Mouse (Mus musculus) monocyte, adult 5-6 weeks (primary cell): Measurements from ENCODE around the gene Gm10840. TPM values are rescaled to one million over a fixed set of nuclear protein-coding genes. Genes with fewer than 3 reads are reported as not detected.
"Not testable (repeated sequence)": the region's sequence is repeated elsewhere in the genome, so short reads cannot be mapped to it uniquely, and the experiment has no call there.

ENCODE experiments used
- ATAC-seq: fragments of 153-309, 156-312 bp; replicated peaks from 2 replicates; pipeline ENCODE4 v1.8.0; 2017; ENCODE audit warnings: mild to moderate bottlenecking; ENCODE audit not compliant: low TSS enrichment, insufficient number of reproducible peaks, severe bottlenecking, poor library complexity, low FRiP score
- total RNA-seq: library from RNA; stranded (forward); fragments of 200-1000, 200-491, 200-594 nt; gene quantifications from 3 replicates; pipeline ENCODE4 v1.2.3, GENCODE M21; 2017

The Gm10840 gene
- total RNA-seq, result not detected in 3 replicates

DNA sequence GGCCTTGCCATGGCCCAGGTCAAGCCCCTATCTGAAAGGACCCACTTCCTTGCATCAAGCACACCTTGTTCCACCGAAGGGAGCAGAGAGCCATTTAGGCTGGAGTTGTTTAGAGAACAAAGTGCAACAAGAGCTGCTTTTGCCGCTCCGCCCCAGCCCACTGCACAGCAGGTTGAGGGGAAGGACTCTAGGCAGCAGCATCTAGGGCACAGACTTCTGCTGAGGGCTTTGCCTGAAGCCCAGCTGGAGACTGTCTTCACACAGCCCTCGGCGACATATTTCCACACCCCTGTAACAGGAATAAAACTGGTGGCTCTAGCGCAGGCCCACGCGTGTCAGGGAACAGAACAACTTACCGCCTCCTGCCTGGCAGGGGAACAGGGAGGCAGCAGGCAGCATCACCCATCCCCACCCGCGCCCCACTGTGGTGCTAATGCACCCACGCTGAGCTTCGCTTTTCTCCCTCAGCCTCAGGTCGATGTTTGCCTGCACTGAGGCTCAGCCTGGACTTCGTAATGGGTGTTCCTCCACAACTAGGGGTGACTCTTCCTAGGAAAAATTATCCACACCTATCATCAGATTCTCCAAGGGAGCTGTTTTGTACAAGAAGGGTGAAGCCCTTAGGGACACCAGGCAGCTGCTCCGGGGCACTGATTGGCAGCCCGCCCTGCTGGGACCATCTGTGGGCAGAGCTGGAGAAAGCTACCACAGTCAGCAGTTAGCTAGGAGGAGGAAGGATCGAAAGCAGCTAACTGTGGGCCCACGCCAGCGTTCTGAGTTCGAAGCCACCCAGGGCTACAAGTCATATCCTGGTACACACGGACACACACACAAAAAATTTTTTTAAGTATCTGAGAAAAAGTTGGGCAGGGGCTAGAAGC is at the start of gene Gm10840, which contains the start of gene Limd2:
Gene Gm10840, plus strand, starts transcription at position 10 of the 881 bp plus-strand sequence.
Gene Limd2, minus strand, starts transcription at position 20 of the 881 bp plus-strand sequence.
- 0 out of 2 replicates have a peak, but pooled peaks have one; percentile 2 for ATAC-seq

DNA sequence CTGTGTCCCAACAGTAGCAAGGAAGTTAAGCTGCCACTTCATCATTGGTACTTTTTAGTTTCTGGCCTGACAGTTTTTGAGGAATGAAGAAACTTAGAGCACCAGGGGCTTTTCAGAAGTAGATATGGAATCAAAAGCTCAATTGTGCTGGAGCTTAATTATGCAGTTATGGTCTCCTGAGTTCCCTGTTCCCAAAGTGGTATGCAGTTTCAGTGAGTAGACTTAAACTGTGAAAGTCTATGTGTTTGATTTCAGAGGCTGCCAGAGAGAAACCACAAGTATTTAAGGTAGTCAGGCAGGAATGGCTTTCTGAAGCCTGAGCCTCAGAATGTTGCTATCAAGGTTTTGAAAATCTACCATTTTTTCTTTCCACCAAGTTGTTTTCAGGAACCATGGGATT is 49.0 kb upstream of the Gm10840 start:
- ATAC-seq, result no peak

DNA sequence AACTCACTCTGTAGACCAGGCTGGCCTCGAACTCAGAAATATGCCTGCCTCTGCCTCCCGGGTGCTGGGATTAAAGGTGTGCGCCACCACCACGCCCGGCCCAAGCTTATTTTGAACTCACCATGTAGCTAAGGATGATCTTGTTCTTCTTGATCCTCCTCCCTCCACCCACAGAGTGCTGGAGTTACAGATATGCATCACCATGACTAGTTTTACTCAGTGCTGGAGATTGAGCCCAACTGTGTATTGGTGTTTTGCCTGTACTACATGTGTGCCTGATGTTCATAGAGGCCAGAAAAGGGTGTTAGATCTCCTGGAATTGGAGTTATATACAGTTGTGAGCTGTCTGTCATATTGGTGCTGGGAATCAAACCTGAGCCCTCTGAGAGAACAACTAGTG is 38.4 kb upstream of the Gm10840 start:
- 0 out of 2 replicates have a peak, but pooled peaks have one; percentile 27 for ATAC-seq

DNA sequence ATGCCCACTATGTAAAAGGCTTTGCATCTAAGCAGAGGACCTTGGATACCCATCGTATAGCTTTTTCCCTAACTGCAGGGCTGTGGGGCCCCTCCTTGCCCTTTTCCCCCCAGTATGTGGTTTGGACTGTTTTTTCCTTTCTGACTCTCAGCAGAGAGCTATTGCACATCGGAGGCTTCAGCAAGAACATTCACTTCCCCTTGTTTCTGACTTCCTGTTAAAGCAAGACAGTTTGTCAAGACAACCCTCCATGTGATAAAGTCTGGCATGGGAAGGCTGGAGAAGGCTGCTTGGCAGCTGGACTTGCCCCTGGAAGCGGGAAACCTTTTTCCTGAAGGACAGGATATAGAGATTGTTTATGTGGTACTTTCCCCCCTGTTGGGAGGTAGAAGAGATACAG is 37.9 kb upstream of the Gm10840 start:
- peak; percentile 96 for ATAC-seq

DNA sequence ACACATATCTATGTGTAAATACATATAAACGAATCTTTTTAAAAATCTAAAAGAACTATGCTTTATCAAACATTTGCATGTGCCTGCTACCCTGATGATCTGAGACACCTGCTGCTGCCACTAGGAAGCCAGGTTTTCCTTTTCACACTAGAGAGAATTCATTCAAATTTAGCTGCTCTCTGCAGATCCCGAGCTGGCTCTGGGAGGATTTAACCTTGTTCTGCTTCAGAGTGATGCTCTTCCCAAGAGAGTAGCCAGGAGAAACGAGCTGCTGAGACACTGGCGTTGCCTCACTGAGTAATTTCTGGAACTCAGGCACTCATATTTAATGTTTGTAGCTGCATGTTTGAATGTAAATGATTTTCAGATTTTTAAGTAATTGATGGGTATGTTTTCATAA is 35.9 kb upstream of the Gm10840 start:
- no peak for ATAC-seq

DNA sequence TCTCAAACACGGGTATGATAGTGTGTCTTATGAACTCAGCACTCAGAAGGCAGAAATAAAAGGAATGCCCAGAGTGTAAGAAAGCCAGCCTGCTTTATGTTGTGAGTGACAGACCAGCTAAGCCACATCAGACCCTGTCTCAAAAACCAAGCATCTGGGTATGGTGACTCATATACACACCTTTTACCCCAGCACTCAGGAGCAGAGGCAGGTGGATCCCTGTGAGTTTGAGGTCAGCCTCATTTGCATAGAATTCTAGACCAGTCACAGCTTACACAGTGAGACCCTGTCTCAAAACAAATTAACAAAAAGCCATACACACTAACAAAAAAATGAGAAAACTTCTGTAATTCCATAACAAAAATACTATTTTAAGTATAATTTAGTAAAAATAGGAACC is 34.8 kb upstream of the Gm10840 start:
- ATAC-seq, result no peak

DNA sequence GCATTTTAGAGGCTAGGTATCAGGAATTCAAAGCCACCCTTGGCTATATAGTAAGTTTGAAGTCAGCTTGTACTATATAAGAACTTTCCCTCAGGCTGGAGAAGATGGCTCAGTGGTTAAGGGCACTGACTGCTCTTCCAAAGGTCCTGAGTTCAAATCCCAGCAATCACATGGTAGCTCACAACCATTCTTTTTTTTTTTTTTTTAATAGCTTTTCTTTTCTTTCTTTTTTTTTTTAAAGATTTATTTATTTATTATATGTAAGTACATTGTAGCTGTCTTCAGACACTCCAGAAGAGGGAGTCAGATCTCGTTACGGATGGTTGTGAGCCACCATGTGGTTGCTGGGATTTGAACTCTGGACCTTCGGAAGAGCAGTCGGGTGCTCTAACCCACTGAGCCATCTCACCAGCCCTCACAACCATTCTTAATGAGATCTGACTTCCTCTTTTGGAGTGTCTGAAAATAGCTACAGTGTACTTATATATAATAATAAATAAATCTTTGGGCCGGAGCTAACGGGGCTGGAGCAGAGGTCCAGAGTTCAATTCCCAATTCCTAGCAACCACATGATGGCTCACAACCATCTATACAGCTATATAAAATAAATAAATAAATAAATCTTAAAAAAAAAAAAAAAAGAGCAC is 33.8 kb upstream of the Gm10840 start:
- not testable (repeated sequence) for ATAC-seq

DNA sequence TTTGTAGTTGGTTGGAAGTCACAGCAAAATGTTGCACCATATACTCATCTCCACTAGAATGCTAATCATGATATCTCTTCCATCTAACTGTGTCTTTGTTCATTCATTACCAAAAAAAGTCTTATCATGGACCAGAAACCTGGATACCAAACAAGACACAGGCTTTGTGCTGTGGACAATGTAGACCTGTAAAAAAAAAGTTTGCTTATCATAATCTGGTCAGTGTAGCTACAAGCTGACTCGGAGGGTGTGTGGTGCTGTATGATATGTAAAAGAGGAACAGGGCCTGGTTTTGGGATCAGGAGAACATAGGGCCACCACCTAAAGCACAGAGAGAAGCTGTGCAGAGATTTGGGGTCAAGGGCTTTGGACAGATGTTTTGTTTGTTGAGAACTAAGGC is 31.2 kb upstream of the Gm10840 start:
- no peak for ATAC-seq

DNA sequence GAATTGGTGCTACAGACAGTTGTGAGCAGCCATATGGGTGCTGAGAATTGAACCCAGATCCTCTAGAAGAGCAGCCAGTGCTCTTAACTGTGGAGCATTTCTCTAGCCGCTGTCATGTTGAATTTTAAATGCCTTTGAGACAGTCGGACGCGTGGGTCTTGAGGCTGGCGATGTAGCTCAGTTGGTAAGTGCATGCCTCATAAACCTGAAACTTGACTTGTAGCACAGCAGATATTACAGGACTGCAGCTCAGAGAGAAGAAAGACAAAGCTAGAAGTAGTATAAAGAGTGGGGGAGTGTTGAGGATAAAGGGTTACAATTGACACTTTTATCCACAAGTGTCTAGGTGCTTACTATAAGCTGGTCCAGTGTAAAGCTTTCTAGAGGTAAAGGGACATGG is 28.1 kb upstream of the Gm10840 start:
- no peak for ATAC-seq

DNA sequence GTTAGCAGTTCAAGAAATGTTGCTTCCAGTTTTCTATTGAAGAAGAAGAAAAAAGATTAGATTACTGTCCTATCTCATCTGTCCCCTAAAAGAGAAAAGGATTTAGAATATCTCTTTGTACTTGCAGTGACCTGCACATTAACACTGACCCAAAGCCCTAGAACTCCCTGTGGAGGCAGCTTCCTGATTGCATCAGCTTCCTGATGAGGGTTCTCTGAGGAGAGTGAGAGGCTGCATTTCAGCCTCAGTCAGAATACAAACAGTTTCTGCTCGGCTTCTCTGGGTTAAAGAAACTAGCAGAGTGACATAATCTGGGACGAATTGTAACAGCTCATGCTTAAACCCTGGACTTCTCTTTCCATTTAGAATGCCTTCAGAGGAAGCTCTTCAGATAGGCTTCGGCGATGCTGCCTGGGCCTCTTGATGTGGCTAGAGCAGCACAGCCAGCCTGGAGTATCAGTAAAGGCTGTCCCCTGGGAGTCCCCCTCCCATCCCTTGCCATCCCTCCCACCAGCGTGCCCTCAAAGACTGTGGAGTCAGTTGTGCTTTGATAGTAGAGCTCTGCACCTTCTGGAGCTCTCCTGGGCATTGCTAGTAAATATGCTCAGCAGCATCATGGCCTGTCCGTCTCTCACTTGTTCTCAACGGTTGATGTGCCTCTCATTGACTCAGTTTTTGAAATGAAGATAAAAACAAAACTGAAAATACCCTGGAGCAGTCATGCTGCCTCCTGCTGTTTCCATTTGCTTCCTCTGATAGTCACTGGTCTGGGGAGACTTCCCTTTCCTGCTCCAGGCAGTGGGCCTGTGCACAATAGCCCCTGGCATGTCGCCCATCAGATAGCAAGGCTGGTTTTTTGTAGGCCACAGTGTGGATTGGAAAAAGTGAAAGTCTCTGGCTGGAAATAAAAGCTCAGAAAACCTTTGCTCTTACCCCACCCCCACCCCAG is 25.8 kb upstream of the Gm10840 start:
- peak; percentile 75 for ATAC-seq

DNA sequence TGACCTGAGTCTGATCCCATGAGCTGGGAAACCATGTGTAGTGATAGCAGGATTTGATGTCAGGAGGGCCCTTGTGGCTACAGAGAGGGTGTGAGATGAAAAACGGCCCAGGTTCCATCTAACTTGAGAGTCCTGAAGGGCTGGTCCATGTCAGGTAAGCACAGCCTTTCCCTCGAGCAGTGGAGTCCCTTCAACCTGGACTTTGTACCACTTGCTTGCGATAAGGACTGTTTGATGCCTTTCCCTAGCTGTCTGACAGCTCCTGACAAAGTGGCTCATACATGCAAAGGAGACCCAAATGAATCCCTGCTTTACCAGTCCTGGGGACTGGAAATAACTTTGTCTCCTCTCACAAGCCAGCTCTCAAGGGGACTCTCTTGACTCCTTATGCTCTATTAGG is 9.4 kb upstream of the Gm10840 start:
- no peak for ATAC-seq

DNA sequence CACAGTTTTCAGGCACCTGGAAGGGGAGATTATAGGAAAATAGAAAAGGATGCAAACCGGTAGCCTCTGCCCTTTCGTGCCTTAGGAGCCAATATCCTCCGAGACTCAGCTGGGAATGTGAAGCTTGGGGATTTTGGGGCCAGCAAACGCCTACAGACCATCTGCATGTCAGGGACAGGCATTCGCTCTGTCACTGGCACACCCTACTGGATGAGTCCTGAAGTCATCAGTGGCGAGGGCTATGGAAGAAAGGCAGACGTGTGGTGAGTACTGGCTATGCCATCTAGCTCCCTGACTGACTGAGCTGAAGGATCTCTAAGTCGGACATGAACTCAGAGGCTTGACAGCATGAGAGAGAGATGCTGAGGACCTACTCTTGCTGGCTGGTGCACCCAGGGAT is 8.5 kb upstream of the Gm10840 start:
- no peak for ATAC-seq

DNA sequence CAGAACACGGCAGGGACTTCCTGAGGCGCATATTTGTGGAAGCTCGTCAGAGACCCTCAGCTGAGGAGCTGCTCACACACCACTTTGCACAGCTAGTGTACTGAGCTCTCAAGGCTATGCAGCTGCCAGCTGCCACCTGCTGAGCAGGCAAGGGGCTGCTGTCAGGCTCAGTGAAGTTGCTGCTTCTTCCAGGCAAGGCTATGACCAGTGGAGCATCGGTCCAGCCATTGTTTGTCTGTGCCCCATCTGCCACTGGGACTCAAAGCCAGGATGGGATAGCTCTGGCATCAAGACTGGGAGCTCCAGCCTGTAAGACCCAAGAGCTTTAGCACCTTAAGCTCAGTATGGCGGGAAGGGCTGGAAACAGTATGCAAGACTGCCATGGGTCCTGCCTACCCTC is 6.6 kb upstream of the Gm10840 start:
- no peak for ATAC-seq

DNA sequence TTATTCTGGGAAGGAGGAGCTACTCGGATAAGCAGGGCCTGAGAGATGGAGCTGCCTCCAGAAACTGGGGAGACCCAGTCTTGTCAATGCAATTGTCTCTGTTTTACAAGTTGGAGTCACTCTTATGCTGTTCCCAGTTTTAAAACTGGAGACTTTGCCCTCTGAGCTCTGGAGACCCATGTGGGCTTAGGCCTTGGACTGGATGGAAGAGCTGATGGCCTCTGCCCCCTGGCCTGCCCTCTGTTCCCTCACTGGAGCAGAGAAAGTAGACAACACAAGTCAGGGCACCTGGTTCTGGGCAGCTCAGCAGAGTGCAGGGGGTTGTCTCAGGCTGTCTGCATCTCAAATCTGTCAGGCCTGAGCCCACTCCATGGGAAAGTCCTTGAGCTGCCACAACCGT is 5.9 kb upstream of the Gm10840 start:
- no peak for ATAC-seq

DNA sequence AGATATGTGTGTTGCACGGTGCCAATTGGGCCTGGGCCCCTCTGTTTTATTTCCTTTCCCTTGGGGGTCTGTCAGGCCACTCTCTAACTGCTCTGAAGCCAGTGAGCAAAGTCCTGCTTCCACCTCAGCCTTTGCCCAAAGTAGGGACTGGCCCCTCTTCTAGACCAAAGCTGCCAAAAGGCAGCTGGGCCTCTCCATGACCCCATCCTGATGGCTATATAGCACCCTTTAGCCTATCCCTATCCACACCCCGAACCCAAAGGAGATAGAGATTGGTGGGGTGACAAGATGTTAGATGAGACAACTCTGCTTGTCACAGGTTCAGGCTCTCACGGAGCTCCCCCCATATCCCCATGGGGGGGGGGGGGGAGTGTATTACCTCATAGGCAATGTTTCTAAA is 4.9 kb upstream of the Gm10840 start:
- no peak for ATAC-seq

DNA sequence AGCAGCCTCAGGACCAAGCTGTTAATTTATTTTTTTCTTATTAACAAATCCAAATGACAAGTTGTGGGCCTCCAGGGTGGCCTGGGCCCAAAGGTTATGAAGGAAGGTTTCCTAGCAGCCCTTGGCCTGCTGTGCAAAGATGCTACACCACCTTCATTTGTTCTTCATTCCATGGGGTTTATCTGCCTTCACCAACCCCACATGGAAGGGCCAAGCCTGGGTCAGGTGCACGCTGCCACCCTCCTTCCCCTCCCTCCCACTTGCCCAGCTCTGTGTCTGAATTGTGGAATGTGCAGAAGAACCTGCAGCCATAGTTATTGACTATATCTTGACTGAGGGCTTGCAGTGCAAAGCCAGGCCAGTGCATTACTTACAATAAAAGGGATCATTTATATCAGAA is 4.4 kb upstream of the Gm10840 start:
- no peak for ATAC-seq

DNA sequence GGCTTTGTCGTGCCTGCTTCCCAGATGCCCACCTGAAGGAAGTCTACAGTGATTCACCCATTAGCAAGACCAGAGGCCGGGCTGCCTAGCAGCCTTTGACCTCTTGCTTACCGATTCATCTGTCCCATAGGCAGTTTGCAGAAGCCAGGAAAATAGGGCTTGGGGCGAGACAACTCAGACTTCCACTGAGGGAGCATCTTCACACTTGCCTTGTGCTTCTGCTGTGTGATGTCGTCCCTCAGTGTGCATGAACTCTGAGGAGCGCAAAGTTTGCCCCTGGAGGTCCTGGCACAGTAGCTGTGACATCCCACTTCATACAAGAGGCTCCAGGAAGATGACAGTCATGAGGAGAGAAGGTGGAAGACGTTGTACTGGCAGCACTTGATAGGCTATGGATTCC is 3.5 kb upstream of the Gm10840 start:
- no peak for ATAC-seq

DNA sequence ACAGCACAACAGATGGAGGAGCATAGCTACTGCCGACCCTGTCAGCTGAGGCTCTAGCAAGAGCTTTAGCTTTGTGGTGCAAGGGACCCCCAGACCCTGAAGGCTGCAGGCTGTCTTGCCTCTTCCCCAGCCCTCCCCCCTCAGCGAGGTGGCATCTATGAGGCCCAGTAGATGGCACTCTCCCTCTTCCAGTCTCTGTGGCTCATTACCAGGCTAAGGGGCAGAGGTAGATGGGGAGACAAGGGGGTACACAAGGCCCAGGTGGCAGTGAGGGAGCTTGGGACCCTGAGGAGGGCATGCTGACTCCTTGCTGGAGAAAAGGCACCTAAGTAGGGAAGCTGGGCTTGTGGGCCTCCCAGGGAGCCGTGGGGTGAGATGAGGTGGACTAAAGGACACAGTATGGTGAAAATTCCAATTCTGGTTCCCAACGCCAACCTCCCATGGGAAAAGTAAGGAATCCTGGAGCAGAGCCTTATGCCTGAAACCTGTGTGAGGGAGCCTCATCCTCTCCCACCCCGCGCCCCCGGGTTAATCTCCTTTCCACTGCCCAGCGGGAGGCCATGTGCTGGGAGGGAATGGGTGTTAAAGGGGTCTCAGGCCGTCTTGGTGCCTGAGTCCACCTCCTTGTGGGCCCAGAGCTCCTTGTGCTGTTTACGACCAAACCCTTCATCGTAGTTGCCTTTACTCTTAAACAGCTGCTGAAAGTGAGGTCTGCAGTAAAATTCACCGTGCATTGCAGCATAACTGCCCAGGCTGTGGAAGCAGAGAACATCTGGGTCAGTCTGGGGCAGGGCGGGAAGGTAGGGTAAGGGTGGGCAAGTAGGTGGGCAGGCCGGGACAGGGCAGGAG is 2.3 kb upstream of the Gm10840 start:
- no peak; the same call in 1 of the 2 replicates for ATAC-seq
